Mouse (Mus musculus) frontal cortex, postnatal 10 days (tissue): ENCODE data around the gene Akap8l.

Experiments used
- DNase-seq, 2 experiments: peaks; one replicate each; pipeline ENCODE4 v3.0.0; 2022; ENCODE audit warnings: low spot score in 2 of 2, mixed read lengths in 1 of 2

Akap8l gene

GRCm38 (mm10) chr17:32358192-32358942 lies 8.0 kb upstream of the Akap8l start:
- no peak for DNase-seq

GRCm38 (mm10) chr17:32356766-32357760 lies 6.7 kb upstream of the Akap8l start:
- DNase-seq, result peak in 1 of 2 experiments; percentile 16

- DNase-seq, result peak in 1 of 2 experiments; percentile 6
These were observed 5.9 kb upstream of the Akap8l start for GRCm38 (mm10) chr17:32356281-32356680.

GRCm38 (mm10) chr17:32355031-32355430 lies 4.6 kb upstream of the Akap8l start:
- DNase-seq, result no peak

- DNase-seq, result peak in 1 of 2 experiments; percentile 5
These were observed 3.8 kb upstream of the Akap8l start for GRCm38 (mm10) chr17:32354211-32354610.

GRCm38 (mm10) chr17:32353696-32354095 lies 3.3 kb upstream of the Akap8l start:
- DNase-seq, result peak in 1 of 2 experiments; percentile 56

- no peak for DNase-seq
These were observed 1.3 kb upstream of the Akap8l start for GRCm38 (mm10) chr17:32351726-32352125.

GRCm38 (mm10) chr17:32351269-32351668 lies 862 bp upstream of the Akap8l start:
- DNase-seq, result peak in 1 of 2 experiments; percentile 5

- DNase-seq, result no peak
These were observed 491 bp downstream of the Akap8l start for GRCm38 (mm10) chr17:32349851-32350381.

GRCm38 (mm10) chr17:32349037-32349732 lies 1.2 kb downstream of the Akap8l start:
- no peak for DNase-seq

GRCm38 (mm10) chr17:32348406-32348805 lies 2.0 kb downstream of the Akap8l start:
- DNase-seq, result no peak

- no peak for DNase-seq
These were observed 9.3 kb downstream of the Akap8l start for GRCm38 (mm10) chr17:32341102-32341501.

- DNase-seq, result no peak
These were observed 10.3 kb downstream of the Akap8l start for GRCm38 (mm10) chr17:32340110-32340509.

GRCm38 (mm10) chr17:32335869-32336268 lies 14.5 kb downstream of the Akap8l start:
- no peak for DNase-seq

GRCm38 (mm10) chr17:32334921-32335320 lies 15.5 kb downstream of the Akap8l start:
- DNase-seq, result no peak

GRCm38 (mm10) chr17:32333675-32334303 lies 16.6 kb downstream of the Akap8l start:
- no peak for DNase-seq

- no peak for DNase-seq
These were observed 22.9 kb downstream of the Akap8l start for GRCm38 (mm10) chr17:32327501-32327900.

GRCm38 (mm10) chr17:32322809-32323208 lies 27.6 kb downstream of the Akap8l start:
- no peak for DNase-seq

GRCm38 (mm10) chr17:32321836-32322235 lies 28.6 kb downstream of the Akap8l start:
- DNase-seq, result no peak

- DNase-seq, result no peak
These were observed 29.0 kb downstream of the Akap8l start for GRCm38 (mm10) chr17:32321390-32321734.
